Mouse (Mus musculus): Measurements from ENCODE around the gene Krt16.
"Not testable (repeated sequence)": the region's sequence is repeated elsewhere in the genome, so short reads cannot be mapped to it uniquely, and the experiment has no call there.

Gene Krt16

DNA sequence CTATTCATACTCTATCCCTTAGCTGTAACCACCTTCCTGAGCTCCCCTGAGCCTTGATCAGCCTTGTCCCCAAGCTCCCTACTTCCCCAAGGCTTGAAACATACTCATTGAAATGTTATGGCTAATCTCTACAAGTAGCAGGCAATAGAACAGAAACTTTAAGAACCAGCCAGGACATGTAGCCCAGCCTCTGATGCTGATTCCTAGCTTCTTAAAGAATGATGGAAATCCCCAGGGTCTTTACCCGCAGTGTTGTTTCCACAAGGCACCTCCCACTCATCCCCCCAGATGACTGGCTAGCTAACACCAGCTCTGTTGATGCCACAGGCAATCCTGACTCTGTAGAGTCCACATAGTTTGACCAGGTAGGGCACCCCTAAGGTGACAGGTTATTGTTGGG lies 9.3 kb upstream of the Krt16 start:
- DNase-seq (ENCODE audit: low read depth, low spot score), result no peak

DNA sequence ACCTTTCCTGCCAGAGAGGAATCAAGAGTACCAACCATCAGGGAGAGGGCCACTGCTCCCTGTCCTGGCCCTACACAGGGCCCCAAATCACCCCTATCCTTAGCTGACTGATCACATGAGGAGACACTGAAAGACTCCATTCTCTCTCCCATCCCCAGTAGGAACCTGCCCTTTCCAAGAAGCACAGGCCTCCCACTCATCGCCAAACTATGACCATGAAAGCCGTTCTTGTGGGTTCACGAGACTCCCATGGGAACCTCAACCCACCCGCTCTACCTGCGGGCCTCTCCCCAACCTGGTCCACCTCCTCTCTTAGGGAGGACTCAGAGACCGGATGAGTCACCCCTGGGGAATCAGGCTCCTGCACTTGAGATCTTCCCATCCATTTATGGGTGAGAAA lies 6.8 kb upstream of the Krt16 start:
- peak; percentile 18 for DNase-seq (ENCODE audit: low read depth, low spot score)

DNA sequence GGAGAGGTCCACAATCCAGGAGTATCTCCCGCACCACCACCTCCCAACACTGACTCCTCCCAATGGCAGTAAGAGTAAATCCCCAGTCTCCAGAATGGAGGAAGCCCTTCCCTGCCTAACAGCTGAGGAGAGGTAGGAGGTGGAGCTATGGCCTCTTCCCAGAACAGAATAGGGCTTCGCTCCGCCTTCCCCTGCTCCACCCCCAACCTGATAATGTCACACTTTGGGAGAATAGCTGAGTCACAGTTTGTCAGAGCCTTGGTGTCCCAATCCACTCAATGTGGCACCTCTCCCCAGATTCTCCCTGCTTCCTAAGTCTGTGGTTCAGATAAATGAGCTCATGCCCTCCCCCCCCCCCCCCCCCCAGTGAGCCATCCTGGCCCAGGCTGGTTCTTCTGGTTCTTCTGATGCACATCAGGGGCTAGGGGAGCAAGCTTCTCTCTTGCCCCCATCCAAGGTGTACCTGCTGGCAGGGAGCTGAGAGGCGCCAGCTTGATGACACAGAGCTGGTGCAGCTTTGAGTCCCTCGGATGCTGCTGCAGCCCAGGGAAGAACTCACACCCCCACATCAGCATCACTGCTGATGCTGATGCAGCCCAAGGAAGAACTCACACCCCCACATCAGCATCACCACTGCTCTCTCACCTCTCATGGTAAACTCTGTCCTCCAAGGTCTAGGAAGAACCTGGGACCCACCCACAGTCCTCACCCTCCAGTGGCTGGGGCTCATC lies 5.8 kb upstream of the Krt16 start:
- peak; percentile 83 for DNase-seq (ENCODE audit: low read depth, low spot score)

DNA sequence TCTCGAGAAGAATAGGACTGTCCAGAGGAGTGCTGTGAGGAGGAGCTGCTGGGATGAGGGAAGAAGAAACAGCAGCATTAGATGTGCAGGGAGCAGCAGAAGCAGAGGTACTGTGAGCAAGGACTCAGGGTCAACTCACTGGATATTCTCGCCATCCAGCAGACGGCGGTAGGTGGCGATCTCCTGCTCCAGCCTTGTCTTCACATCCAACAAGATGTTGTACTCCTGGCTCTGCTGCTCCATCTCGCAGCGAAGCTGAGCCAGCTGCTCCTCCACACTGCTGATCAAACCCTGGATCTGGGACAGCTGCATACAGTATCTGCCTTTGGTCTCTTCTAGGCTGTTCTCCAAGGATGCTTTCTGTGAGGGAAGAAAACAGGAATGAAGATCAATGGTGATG lies 2.2 kb downstream of the Krt16 start:
- not testable (repeated sequence) for DNase-seq (ENCODE audit: low read depth, low spot score)

DNA sequence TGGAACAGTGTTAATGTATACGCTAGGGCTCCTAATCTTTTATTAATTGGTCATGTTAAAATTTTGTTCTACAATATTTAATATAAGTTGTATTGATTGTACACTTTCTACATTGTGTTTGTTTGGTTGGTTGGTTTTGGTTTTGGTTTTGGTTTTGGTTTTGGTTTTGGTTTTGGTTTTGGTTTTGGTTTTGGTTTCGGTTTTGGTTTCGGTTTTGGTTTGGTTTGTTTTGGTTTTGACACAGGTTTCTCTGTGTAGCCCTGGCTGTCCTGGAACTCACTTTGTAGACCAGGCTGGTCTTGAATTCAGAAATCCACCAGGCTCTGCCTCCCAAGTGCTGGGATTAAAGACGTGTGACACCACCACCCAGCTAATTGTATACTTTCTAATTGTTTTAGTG lies 8.4 kb downstream of the Krt16 start:
- DNase-seq (ENCODE audit: low read depth, low spot score), result not testable (repeated sequence)

DNA sequence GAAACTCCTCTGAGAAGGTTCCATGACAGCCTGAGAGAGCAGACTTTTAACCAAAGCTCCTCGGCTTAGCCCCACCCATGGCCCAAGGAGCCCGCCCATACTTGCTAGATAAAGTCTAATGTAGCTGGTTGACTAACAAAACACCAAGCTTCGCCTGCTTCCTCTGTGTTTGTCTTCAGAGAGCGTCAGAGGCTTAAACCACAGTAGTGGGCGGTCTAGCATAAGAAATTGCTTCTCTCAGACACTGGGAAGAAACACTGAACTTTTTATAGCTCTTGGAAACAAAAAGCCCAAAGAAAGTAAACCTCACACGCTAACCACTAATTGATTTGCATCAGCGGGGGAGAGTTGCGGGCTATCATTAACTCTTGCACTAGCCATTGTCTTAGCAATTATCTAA lies 27.0 kb downstream of the Krt16 start:
- DNase-seq (ENCODE audit: low read depth, low spot score), result peak; percentile 44

DNA sequence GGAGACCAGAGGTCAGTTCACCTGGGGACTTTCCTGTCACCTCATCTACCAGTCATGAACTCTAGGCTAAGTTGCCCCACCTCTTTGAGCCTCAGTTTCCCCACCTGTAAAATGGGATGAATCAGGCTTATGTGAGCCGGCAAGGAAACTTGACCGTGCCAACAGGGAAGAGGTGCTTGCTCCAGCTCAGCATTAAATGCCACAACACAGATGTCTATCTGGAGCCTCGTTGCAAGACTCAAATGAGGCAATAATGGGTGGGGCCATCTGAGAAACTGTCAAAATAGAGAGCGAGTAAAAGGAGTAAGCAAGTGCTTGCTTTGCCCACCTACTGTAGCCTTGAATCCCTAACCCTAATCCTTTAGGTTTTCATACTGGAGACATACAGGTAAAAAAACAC lies 29.4 kb downstream of the Krt16 start:
- DNase-seq (ENCODE audit: low read depth, low spot score), result no peak

DNA sequence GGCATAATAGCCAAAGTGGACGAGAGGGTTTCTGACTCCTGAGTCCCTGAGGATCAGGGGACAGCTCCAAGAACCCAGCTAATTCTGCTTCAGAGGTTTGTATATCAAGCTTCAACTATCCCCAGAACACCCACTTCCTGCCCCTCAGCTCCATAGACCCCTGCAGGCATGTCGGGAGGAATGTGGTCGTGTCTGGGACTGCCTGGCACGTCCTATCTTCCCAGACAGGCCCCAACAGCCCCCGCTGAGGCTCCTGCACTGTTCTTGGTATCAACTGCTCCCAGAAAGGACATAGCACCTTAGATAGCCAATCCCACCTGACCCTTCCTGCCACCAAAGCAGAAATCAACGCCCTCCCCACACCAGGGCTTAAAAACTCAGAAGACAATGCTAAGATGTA lies 40.2 kb downstream of the Krt16 start:
- no peak for DNase-seq (ENCODE audit: low read depth, low spot score)

DNA sequence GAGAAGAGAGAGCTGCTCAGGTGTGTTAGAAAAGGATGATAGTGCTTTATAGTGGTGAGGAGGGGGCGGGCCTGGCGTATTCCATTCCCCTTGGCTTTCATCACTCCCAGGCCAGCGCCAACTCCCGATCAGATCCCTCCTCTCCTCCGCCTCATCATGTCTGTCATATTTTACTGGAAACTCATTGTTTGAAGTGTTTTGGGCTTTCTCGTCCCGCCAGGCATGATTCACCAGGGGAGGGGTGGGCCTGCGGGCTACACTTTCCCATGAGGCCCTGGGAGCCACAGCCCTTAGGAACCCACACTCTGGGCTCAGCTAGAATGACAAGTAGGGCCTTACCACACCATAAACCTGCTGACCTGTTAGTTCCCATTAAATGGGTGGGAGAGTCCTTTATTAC lies 41.2 kb downstream of the Krt16 start, which contains the start of gene Krt14:
Krt14 (minus strand) TSS at position 51 of the 400 bp plus-strand sequence.
- no peak for DNase-seq (ENCODE audit: low read depth, low spot score)

DNA sequence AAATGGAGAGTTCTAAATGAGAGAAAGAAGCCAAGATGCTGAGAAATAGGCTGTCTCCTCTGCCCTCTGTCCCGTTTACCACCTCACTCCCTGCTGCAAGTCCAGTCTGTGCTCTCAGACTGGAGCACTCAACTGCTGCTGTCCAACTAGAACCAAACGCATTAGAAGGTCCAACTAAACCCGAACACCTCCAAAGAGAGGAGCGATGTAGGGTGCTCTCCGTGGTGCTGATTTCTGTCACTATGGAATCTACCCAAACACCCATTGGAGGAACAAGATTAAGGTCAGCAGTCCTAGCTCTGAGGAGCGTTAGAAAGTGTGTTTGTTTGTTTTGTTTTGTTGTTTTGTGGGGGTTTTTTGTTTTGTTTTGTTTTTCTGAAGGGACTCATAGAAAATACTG lies 45.3 kb downstream of the Krt16 start:
- peak; percentile 85 for DNase-seq (ENCODE audit: low read depth, low spot score)

DNA sequence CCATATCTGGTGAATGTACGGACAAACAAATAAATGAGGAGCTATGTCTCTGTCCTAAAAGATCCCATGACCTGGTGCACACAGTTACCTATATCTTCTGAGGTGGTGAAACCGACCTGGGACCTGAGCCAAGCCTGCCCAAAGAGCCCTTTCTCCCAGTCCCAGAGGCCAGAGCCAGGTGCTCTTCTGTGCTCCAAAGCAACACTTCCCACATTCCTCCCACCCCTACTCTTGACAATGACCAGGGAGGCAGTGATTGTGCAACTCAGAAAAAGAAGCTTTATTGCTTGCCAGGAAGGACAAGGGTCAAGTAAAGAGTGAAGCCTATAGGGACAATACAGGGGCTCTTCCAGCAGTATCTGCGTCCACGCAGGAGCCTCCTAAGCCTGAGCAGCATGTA lies 45.8 kb downstream of the Krt16 start:
- no peak for DNase-seq (ENCODE audit: low read depth, low spot score)

DNA sequence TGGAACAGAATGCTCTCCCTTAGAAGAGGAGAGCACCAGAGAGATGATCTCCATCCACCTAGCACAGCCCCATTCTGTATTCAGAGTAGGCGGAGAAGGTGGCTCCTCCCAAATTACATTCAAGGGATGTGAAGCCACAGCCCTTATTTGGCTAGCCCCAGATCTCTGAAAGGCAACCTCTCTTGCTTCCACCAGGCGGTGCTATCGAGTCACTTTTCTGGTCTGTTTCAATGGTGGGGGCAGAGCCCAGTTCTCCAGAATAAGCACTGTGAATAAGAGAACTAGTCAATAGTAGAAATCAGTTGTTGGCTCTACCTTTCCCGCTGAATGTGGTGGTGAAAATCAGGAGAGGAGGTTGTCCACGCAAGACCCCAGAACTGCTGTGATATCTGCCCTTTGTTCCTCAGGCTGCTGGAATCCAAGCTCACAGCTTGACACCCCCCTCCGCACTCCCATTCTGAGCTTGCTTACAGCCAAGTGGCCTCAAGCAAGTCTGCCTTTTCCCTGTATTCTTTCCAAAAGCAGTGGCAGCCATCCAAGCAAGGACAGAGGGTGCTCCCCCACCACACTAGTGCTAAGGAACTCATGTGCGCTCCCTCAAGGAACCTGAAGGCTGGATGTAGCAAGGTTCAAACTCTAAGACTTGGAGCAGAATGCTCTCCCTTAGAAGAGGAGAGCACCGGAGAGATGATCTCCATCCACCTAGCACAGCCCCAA lies 48.4 kb downstream of the Krt16 start:
- DNase-seq (ENCODE audit: low read depth, low spot score), result peak; percentile 92

DNA sequence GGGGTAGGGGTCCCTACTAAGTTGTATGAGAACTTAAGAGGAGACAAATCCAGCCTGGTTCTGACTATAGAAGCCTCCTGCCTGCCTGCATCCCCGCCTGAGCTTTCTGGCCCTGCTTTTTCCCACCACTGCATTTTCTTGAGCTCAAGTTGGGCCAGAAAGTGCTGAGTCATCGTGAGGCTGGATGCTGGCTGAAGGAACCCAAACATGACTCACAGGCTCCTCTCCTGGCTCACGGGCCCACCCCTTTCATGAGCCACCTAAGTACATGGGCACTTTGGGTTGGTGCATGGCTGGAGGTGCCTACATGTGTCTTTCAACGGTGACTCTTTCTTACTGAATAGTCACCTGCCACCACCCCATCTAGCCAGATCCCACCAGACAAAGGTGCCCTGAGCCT lies 50.0 kb downstream of the Krt16 start:
- DNase-seq (ENCODE audit: low read depth, low spot score), result peak; percentile 80
